Mouse (Mus musculus) embryonic facial prominence, embryonic 10.5 days (tissue): ENCODE measurements around the gene Tpk1. TPM values are rescaled to one million over a fixed set of nuclear protein-coding genes. Genes with fewer than 3 reads are reported as not detected.
"Not testable (repeated sequence)": the region's sequence is repeated elsewhere in the genome, so short reads cannot be mapped to it uniquely, and the experiment has no call there.

ENCODE experiments used
- DNase-seq: peaks from one replicate; pipeline ENCODE4 v3.0.0-alpha.2; 2017; ENCODE audit warnings: low spot score
- H3K27ac ChIP-seq: fragments of 300-500 bp; sonication (generic); replicated peaks from 2 replicates; pipeline ENCODE4 v1.5.1; 2016; ENCODE audit warnings: mild to moderate bottlenecking
- H3K27me3 ChIP-seq: fragments of 300-500 bp; sonication (generic); replicated peaks from 2 replicates; pipeline ENCODE4 v1.6.1; 2016; ENCODE audit warnings: low read depth, mild to moderate bottlenecking; ENCODE audit not compliant: poor library complexity, severe bottlenecking
- H3K36me3 ChIP-seq: fragments of 300-500 bp; sonication (generic); replicated peaks from 2 replicates; pipeline ENCODE4 v1.6.1; 2016; ENCODE audit warnings: mild to moderate bottlenecking, moderate library complexity
- H3K4me1 ChIP-seq: fragments of 300-500 bp; sonication (generic); 2 replicates; pipeline ENCODE4 v1.6.1; 2016
- H3K4me3 ChIP-seq: fragments of 300-500 bp; sonication (generic); 2 replicates; pipeline ENCODE4 v1.5.1; 2016; ENCODE audit warnings: mild to moderate bottlenecking, moderate library complexity
- H3K9me3 ChIP-seq: fragments of 300-500 bp; sonication (generic); 2 replicates; pipeline ENCODE4 v1.6.1; 2016; ENCODE audit warnings: mild to moderate bottlenecking
- WGBS: fragments of 180-500 bp; shearing (Covaris S2); methylation state at CpG from one replicate; pipeline ENCODE4 v1.1.7; 2016; 5-methylcytosine and 5-hydroxymethylcytosine counted together
- polyA plus RNA-seq: library from polyadenylated mRNA; unstranded; fragments of >200 nt; fragmentation: Nextera tagmentation; extraction: Ambion mirVana; gene quantifications from 2 replicates; pipeline ENCODE4 v1.2.1, GENCODE M21; 2016

The Tpk1 gene
- polyA plus RNA-seq, 1 experiment from 2014 or later: 5.2 TPM

DNA sequence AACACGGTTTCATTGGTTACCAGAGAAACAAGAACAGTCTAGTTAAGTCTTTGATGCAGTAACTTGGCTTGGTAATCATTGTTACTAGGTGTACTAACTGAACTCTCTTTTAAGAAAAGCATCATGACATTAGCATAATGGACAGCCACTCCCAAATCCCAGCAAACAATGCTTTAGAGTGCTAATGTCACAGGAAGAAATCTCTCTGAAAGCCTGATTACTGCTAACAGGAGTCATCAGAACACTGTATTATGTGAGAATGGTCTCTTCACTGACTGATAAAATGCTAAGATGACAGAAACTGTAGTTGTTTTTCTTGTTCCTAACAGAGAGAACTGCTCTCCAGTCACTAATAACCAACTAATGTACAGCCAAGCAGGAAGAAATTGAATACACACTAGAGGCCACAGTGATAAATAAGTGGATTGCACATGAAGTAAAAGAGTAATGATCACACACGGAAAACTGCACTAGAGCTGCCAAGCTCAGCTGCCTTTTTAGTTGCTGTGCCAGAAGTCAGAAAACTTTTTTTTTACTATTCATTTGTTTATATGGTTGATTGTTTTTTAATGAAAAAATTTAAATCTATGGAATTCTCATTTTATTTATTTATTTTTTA, 128.7 kb downstream of the Tpk1 start:
- Histone ChIP-seq H3K36me3 (no peaks in the 10 kb centered on the region), H3K4me3 (no peak overlapping the region), H3K4me1 (no peaks in the 10 kb centered on the region), H3K27me3 (no peaks in the 10 kb centered on the region), H3K9me3 (no peaks in the 10 kb centered on the region), H3K27ac (no peak overlapping the region)
- no peak for DNase-seq
- WGBS: 90% methylated on average over 2 of the region's 2 CpGs

DNA sequence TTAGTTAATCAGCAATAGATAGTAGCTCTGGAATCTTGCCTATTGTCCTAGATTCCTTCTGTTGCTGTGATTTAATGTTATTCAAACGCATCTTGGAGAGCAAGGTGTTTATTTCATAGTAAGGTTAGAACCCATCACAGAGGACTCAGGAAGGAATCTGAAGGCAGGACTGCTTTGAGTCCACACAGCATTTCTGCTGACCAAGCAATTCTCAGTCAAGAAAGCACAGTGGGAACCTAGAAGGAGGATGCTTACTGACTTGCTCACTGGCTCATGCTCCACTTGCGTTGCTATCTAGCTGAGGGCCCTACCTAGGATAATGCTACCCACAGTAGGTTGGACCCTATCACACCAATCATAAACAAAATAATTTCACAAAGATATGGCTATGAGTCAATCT, 130.6 kb downstream of the Tpk1 start:
- H3K27ac ChIP-seq: no peak overlapping the region
- 89% methylated on average over 2 of the region's 2 CpGs for WGBS
- no peaks in the 10 kb centered on the region for H3K36me3 ChIP-seq

DNA sequence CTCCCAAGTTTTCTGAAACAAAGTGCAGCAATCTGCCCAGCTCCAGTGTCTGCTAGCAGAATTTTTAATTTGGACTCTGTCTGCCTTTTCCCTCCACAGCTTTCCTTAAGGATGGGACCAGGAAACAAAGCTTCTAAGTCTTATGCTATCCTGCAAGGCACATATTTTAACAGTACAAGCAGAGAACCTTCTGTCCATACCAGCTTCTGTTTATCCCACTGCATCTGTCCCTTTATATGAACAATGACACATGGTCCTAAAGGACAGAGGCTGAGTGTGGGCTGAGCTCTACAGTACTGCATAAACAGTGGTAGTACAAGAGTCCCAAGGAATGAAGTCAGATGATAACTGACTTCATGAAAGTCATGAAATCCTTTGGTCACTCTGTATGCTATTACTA, 132.8 kb downstream of the Tpk1 start:
- Histone ChIP-seq H3K9me3 (no peaks in the 10 kb centered on the region), H3K27ac (no peak overlapping the region), H3K4me3 (no peak overlapping the region), H3K36me3 (no peaks in the 10 kb centered on the region), H3K4me1 (no peaks in the 10 kb centered on the region), H3K27me3 (no peaks in the 10 kb centered on the region)
- no peak for DNase-seq

More for the DNA sequence above, 130.6 kb downstream of the Tpk1 start:
- Histone ChIP-seq H3K9me3 (no peaks in the 10 kb centered on the region), H3K4me1 (no peaks in the 10 kb centered on the region), H3K27me3 (no peaks in the 10 kb centered on the region), H3K4me3 (no peak overlapping the region)
- DNase-seq: no peak

DNA sequence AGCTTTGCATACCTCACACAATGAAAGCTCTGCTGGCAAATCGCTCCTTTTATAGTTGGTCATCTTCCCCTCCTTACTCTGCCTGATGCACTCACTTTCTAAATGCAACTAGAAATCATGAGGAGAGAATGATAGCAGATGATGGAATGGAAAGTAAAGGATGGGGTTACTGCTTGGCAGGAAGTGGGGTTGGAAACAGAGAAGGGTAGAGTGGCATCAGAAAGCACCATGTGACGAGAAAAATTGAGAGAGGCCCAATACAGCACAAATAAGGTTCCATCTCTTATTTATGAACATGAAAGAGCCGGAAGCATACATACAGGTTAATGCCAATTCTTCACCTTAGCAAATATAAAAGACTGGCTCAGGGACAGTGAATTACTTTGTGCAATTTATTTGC, 133.3 kb downstream of the Tpk1 start:
- WGBS: 88% methylated on average over 3 of the region's 3 CpGs
- DNase-seq: no peak
- H3K9me3 ChIP-seq: no peaks in the 10 kb centered on the region
- no peak overlapping the region for H3K27ac ChIP-seq
- no peaks in the 10 kb centered on the region for H3K27me3 ChIP-seq
- H3K4me3 ChIP-seq: no peak overlapping the region
- no peaks in the 10 kb centered on the region for H3K36me3 ChIP-seq
- H3K4me1 ChIP-seq: no peaks in the 10 kb centered on the region

DNA sequence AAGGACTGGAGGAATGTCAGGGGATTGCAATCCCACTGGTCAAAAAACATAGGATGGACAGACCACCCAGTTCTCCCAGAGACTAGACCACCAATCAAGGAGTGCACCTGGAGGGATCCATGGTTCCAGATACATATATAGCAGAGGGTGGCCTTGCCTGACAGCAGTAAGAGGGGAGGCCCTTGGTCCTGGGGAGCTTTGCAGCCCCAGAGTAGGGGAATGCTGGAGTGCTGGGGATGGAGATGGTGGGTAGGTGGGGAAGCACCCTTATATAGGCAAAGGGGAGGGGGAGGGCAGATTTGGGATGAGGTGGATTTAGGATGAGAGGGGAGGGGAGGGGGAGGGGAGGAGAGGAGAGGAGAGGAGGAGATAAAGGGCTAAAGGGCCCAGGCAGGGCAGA, 134.1 kb downstream of the Tpk1 start:
- DNase-seq: no peak
- H3K27ac ChIP-seq: no peak overlapping the region
- no peak overlapping the region for H3K4me3 ChIP-seq
- H3K36me3 ChIP-seq: no peaks in the 10 kb centered on the region
- H3K4me1 ChIP-seq: no peaks in the 10 kb centered on the region
- H3K9me3 ChIP-seq: no peaks in the 10 kb centered on the region
- H3K27me3 ChIP-seq: no peaks in the 10 kb centered on the region

DNA sequence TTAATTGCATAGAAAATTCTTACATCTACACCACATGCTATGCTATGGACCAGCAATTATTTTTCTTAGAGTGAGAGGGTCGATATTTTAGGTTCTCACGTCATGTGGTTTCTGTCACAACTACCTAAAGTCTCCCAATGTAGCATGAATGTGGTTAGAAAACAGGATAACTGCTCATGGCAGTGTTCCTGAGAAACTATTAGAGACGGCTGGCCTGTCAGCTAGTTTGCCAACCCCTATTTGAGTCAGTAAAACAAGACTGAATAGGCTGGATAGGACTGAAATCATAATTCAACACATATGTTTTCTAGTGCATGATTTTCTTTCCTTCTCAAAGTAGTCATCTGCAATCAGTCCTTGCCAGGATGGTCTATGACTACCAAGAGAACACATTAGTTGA, 137.1 kb downstream of the Tpk1 start:
- H3K9me3 ChIP-seq: no peaks in the 10 kb centered on the region
- H3K4me3 ChIP-seq: no peak overlapping the region
- no peaks in the 10 kb centered on the region for H3K27me3 ChIP-seq
- H3K4me1 ChIP-seq: no peaks in the 10 kb centered on the region
- H3K27ac ChIP-seq: no peak overlapping the region
- no peaks in the 10 kb centered on the region for H3K36me3 ChIP-seq
- DNase-seq: no peak
- WGBS: 79% methylated on average over 3 of the region's 3 CpGs

DNA sequence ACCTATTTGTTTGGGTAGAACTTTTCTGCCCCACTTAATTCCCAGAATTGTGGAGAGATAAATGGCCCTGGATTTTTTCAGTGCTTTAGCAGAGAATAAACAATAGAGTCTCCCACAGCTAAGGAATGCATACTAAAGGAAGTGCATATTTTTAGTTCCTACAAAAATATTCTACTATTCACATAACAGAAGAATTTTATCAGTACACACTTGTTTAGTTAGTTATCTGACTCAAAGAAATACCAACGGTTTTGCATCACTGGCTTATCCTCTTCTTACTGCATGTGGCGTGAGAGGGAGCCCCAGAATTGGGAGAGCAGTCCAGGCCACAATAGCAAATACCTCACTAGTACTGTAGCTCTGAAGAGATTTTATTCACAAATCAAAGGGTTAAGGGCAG, 141.1 kb downstream of the Tpk1 start:
- no peak for DNase-seq
- no peak overlapping the region for H3K27ac ChIP-seq
- WGBS: 75% methylated on average over 2 of the region's 2 CpGs

DNA sequence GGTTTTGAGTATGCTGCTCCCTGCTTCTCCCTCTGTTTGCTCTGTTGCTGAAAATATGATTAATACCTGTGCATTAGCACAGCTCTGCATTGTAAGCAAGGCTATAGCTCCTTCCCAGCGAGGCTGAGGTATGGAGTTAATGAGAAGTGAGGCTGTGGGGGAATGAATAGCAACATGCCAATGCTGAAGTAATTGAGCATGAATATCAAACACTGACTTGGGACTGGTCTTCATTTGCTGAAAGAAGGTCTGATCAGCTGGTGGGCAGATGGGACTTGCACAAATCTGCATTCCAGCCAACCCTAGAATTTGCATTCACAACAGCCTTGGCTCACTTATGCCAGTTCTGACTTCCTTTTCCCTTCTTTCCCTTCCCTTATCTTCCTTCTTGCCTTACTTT, 144.0 kb downstream of the Tpk1 start:
- Histone ChIP-seq H3K36me3 (no peaks in the 10 kb centered on the region), H3K27me3 (no peaks in the 10 kb centered on the region), H3K9me3 (no peaks in the 10 kb centered on the region), H3K4me1 (no peaks in the 10 kb centered on the region), H3K4me3 (no peak overlapping the region), H3K27ac (no peak overlapping the region)
- DNase-seq: no peak
- WGBS: 36% methylated on average over 1 of the region's 1 CpGs

More for the DNA sequence above, 141.1 kb downstream of the Tpk1 start:
- Histone ChIP-seq H3K4me1 (no peaks in the 10 kb centered on the region), H3K36me3 (no peaks in the 10 kb centered on the region), H3K4me3 (no peak overlapping the region), H3K27me3 (no peaks in the 10 kb centered on the region), H3K9me3 (no peaks in the 10 kb centered on the region)

DNA sequence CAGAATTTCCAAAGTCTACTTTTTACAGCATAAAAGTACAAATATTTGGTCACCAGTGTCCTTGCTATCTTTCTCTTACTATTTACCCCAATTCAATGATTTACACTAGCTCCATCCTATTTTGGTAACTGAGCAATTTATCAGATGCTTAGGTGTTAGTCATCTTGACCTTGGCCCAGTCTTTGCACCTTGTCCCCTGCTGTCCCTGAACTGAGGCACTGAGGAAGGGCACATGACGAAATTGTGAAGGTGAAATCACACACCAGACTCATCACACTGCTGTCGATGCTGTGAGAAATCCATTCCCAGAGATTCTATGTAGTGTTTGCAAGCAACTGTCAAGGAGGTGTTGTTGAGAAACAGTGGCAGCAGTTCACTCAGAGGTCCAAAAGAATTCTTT, 145.9 kb downstream of the Tpk1 start:
- WGBS: 60% methylated on average over 2 of the region's 2 CpGs
- no peaks in the 10 kb centered on the region for H3K4me1 ChIP-seq
- no peak overlapping the region for H3K27ac ChIP-seq
- no peaks in the 10 kb centered on the region for H3K36me3 ChIP-seq
- no peaks in the 10 kb centered on the region for H3K9me3 ChIP-seq
- H3K27me3 ChIP-seq: no peaks in the 10 kb centered on the region
- H3K4me3 ChIP-seq: no peak overlapping the region
- no peak for DNase-seq

DNA sequence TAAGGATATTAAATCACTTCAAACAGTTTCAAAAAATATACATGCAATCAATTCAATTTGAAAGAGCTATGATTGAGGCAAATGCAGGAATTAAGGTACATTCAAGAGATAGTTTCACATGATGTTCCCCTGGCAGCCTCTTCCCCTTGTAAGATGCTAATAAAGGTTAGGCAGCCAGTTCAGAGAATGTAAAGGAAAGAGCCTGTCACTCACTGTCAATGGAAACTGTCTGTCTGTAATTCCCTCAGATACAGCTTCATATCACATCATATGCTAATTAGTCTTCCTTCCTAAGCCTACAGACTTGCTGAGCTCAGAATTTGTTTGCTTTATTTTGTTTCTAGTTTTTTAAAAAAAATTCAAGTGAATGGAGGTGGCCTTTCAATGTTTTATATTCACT, 147.7 kb downstream of the Tpk1 start:
- DNase-seq: no peak
- Histone ChIP-seq H3K4me3 (no peak overlapping the region), H3K36me3 (no peaks in the 10 kb centered on the region), H3K4me1 (no peaks in the 10 kb centered on the region), H3K27ac (no peak overlapping the region), H3K27me3 (no peaks in the 10 kb centered on the region), H3K9me3 (no peaks in the 10 kb centered on the region)

DNA sequence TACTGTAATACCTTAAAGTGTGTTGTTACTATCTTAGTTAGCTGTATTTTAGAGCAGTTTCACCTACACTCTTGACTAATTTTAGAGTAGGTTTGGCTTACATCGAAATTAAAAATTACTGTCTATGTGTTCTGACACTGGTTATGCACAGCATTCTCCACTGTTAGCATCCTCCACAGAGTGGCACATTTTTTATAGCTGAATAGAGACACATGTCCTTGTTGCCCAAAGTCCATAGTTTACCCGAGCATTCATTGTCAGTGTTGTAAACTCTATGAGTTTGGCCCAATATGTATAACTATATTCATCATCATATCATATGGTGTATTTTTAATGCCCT, 148.8 kb downstream of the Tpk1 start:
- Histone ChIP-seq H3K27ac (no peak overlapping the region), H3K4me1 (no peaks in the 10 kb centered on the region), H3K36me3 (no peaks in the 10 kb centered on the region), H3K9me3 (no peaks in the 10 kb centered on the region), H3K27me3 (no peaks in the 10 kb centered on the region), H3K4me3 (no peak overlapping the region)
- DNase-seq: no peak
- WGBS: 86% methylated on average over 2 of the region's 2 CpGs

DNA sequence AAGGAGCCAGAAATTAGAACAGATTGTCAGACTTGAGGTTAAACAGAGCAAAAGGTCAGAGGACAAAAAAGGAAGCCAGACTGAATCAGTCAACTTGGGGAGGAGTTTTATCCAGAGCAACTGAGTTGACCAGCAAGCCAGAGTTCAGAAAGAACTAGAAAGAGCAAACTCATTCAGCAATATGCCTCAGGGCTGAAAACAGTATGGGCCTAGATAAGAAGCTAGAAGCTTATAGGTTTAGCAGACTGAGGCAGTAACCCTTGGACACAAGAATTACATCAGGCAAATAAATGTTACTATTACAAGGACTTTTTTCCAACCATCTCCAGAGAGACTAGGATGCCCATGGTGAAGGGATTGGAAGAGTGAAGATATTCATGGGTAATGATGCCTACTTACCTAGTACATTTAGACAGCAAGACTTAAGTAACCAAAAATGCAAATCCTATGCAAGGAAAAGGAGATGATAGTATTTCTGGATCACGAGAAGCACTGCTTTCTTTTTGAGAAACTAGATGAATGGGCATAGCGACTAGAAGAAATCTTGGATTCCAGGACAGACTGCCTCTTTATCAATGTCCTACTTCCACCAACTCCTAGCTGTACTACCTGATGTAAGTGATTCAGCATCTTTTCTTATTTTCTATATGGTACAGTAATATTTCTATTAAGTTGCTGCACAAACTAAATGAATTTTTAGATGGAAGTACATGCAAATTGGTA, 149.3 kb downstream of the Tpk1 start:
- Histone ChIP-seq H3K27ac (no peak overlapping the region), H3K36me3 (no peaks in the 10 kb centered on the region), H3K9me3 (no peaks in the 10 kb centered on the region), H3K4me1 (no peaks in the 10 kb centered on the region), H3K27me3 (no peaks in the 10 kb centered on the region), H3K4me3 (no peak overlapping the region)
- DNase-seq: no peak
- WGBS: 92% methylated on average over 2 of the region's 2 CpGs

DNA sequence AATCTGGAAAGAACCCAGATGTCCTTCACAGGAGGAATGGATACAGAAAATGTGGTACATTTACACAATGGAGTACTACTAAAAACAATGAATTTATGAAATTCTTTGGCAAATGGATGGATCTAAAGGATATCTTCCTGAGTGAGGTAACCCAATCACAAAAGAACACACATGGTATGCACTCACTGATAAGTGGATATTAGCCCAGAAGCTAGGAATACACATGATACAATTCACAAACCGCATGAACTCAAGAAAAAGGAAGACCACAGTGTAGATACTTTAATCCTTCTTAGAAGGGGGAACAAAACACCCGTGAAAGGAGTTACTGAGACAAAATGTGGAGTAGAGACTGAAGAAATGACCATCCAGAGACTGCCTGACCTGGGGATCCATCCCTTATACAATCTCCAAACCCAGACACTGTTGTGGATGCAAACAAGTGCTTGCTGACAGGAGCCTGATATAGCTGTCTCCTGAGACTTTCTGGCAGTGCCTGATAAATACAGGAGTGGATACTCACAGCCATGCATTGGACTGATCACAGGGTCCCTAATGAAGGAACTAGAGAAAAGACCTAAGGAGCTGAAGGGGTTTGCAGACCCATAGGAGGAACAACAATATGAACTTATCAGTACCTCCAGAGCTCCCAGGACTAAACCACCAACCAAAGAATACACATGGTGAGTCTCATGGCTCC, 159.2 kb downstream of the Tpk1 start:
- WGBS: 83% methylated on average over 2 of the region's 2 CpGs
- H3K9me3 ChIP-seq, H3K4me3 ChIP-seq, DNase-seq, H3K36me3 ChIP-seq, H3K4me1 ChIP-seq, H3K27me3 ChIP-seq, H3K27ac ChIP-seq: not testable (repeated sequence)
